Mouse (Mus musculus): ENCODE results near the gene Cdc40.

DNA sequence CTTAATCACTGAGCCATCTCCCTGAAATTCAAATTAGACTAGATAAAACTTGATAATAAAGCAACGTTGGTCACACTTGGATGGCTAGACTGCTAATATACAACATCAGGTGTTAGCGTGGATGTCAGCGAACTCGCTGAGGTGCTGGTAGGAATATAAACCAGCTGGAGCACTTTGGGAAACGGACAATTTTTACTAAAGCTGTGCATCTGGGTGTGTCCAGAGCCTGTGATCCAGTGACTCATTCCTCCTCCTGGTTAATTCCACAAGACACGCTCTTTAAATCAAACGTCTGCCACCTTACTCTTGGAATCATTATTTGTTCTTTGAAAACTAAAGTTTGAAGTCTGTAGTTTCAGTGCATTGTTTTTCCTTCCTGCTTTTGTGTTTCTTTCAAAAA, 23.7 kb upstream of the Cdc40 start:
- TF ChIP-seq POLR2A (IDR thresholded peaks at IDR 0.05; ENCODE audit: borderline replicate concordance, insufficient read depth, low read length) (no peak), CTCF (IDR thresholded peaks at IDR 0.05; ENCODE audit: borderline replicate concordance, insufficient read depth, low read depth, low read length) (no peak)

Measured in cerebellum, adult 2 months (tissue).